Mouse (Mus musculus) cerebellum, adult 9-10 months (tissue): ENCODE measurements at regions not wholly inside any gene's neighbourhood (a gene's known extent, or its start where the extent isn't known, plus 50 kb on each side); places are given as distances from the start of the nearest gene placed in this dataset.
A peak's percentile ranks its signal among the peaks of the same experiment; 100 is the strongest.

Experiments
- DNase-seq: peaks from one replicate; pipeline ENCODE4 v3.0.0; 2022

DNA sequence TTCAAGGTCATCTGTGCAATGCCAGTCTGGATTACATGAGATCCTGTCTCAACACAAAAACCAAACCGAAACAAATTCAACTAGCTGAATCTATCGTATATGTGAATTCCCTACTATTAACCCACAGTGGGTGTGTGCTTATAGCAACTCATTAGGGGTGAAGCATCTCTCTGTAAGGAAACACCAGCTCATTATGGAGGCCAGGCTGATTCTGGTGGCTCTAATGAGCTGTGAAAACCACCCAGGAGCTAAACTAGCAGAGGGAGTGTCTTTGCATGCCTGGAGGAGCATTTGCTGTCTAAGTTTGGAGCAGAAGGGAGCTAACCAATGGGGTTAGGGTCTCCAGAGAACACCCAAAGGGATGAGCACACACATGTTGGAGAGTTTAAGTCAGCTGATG lies 54.1 kb upstream of the Adamts2 start:
- no peak for DNase-seq

DNA sequence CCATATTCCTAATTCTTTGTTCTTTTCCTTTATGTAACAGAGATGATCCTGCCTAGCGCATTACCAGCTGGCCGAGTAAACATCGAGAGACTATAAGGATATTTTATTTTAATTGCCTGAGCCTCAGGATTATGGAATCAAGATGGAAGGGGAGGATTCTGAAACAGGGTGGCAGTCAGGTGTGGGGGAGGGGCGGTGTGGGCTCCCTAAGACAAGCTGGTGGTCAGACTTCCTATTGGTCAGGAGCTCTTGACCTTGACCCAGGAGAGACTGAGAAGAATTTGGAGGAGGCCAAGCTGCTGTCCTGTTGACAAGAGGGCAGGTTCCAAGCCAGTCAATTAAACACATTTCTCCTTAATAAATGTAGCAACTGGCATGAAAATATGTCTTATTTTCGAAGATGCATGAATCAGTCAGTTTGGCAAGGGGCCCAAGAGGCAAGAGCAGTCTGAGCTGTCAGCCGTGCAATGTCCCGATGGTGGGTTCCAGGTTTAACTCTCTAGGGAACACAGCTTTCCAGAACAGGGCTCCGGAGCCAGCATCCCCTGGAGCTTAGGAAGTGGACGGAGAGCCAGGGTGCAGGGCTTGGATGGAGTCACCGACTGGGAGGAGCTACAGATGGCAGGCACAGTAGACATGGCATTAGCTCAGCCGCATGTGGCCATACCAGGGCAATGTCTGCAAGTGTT lies 55.3 kb upstream of the Adamts2 start:
- DNase-seq, result peak; percentile 28

GRCm38 (mm10) chr11:50545421-50545820 lies 56.5 kb upstream of the Adamts2 start:
- DNase-seq, result no peak

DNA sequence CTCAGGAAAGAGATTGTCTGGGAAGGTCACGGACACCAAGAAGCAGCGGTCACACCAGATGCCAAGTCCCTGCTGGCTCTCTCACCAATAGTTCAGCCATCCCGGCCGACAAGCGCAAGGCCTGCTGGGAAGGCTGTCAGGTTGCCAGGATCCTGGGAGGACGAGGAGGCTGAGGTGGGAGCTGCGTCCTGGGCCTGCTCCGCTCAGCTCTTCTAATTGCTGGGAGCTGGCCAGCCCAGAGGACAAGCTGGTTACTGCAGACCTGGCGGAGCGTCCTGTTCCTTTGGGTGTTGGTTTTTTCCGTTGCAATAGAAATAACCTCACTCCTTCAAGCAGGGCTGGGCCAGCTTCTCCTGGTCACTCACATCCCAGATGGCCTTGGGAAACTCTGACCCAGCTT lies 61.7 kb upstream of the Adamts2 start:
- peak; percentile 24 for DNase-seq

DNA sequence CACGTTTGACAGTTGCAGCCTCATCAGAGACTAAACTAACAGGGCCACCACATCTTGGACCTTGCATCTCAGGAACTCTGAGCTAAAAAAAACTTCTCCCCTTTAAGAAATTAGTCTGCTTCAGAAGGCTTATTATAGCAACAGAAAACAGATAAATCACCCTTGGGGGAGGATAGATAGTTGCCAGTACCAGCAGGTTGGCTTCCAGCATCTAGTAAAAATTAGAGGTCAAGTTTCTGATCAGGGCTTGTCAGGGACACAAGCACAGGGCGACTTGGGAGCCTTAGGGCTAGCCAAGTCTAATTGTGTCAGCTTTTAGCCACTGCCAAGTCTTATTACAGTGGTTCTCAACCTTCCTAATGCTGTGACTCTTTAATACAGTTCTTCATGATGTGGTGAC lies 67.6 kb upstream of the Adamts2 start:
- no peak for DNase-seq

GRCm38 (mm10) chr11:50527923-50528322 lies 74.0 kb upstream of the Adamts2 start:
- DNase-seq, result no peak

- no peak for DNase-seq
Measured at GRCm38 (mm10) chr11:50520162-50520561, 81.7 kb upstream of the Adamts2 start.

- no peak for DNase-seq
Measured at GRCm38 (mm10) chr11:50507882-50508281, 77.0 kb upstream of the Rufy1 start.

- DNase-seq, result no peak
Measured at GRCm38 (mm10) chr11:50507498-50507824, 76.5 kb upstream of the Rufy1 start.

GRCm38 (mm10) chr11:50506820-50507497 lies 76.0 kb upstream of the Rufy1 start:
- no peak for DNase-seq

- no peak for DNase-seq
Measured at GRCm38 (mm10) chr11:50501352-50501751, 70.4 kb upstream of the Rufy1 start.

GRCm38 (mm10) chr11:50493123-50493476 lies 62.2 kb upstream of the Rufy1 start:
- DNase-seq, result no peak

DNA sequence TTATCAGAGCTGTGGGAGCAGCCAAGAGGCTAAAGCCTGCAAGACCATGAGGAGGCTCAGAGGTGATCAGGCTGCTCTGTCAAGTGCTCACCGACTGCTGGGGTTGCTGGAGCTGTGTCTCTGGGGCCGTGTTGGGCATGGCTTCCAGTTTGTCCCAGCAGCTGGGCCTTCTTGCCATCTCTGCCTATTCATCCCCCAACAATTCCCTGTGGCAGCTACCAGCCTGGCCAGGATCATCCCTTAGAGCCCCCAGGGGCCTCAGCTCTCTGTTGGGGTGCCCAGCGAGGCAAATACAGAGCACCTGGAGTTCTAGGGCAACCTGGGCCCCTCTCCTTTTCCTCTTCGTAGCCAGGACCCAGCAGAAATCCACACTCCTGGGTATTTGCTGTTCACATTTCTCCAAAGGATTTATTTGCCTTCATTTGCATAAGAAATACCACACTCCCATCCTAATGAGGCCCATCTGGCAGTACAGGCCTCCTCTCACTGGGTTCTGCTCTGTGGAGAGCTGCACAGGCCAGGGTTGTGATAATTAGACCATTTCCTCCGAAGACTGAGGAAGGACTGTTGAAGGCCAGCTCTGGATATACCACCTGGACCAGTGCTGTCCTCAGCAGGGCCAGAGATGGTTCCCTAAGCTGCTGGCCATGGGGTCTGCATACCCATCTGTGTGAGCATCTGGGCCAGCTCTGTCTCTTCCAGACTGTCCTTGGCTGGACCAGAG lies 61.6 kb upstream of the Rufy1 start:
- no peak for DNase-seq

DNA sequence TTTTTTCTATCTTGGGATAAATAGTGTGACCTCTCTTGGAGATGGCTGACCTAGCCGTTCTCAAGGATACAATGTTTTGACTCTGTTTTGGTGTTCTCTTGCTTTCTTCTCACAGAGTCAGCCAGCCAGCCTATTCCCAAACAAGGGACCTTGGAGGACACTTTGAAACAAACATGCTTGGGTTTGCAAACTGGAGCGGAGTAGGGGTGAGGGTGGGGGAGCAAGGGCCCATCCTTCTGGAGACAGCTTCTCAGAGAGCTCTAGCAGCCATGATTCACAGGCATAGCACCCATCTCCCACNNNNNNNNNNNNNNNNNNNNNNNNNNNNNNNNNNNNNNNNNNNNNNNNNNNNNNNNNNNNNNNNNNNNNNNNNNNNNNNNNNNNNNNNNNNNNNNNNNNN lies 52.9 kb upstream of the Rufy1 start:
- no peak for DNase-seq

DNA sequence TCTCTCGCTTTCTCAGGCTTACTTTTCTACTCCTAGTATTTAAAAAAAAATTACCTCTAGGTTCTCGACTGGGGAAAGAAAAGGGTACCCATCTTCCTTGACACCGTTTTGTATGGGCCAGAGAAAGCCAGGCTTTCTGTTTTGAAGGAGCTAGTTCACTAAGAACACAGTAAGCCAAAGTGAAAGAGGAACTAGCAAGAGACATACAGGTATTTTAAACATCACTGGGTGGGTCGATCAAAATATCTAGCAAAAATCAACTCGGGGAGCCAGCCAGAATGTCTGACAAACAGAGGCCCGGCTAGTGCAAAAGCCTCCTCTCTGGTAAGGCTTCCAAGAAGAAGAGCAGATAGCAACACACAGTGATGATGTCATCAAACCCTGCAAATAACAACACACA lies 52.2 kb upstream of the Rufy1 start:
- DNase-seq, result no peak

GRCm38 (mm10) chr11:50482607-50483006 lies 51.7 kb upstream of the Rufy1 start:
- DNase-seq, result no peak
